Mouse (Mus musculus) gonadal fat pad, adult 2 months (tissue): ENCODE measurements around the gene Hcrtr1. TPM values are rescaled to one million over a fixed set of nuclear protein-coding genes. Genes with fewer than 3 reads are reported as not detected.

Source experiments
- DNase-seq: peaks from one replicate; pipeline ENCODE4 v3.0.0-alpha.2; 2012; ENCODE audit warnings: low read depth
- polyA plus RNA-seq: library from polyadenylated mRNA; depleted of rRNA; stranded (reverse); fragments of >200 nt; gene quantifications from 2 replicates; pipeline ENCODE4 v1.2.3, GENCODE M21; 2012

Hcrtr1 gene
- polyA plus RNA-seq, 1 experiment = 2.5 TPM

DNA sequence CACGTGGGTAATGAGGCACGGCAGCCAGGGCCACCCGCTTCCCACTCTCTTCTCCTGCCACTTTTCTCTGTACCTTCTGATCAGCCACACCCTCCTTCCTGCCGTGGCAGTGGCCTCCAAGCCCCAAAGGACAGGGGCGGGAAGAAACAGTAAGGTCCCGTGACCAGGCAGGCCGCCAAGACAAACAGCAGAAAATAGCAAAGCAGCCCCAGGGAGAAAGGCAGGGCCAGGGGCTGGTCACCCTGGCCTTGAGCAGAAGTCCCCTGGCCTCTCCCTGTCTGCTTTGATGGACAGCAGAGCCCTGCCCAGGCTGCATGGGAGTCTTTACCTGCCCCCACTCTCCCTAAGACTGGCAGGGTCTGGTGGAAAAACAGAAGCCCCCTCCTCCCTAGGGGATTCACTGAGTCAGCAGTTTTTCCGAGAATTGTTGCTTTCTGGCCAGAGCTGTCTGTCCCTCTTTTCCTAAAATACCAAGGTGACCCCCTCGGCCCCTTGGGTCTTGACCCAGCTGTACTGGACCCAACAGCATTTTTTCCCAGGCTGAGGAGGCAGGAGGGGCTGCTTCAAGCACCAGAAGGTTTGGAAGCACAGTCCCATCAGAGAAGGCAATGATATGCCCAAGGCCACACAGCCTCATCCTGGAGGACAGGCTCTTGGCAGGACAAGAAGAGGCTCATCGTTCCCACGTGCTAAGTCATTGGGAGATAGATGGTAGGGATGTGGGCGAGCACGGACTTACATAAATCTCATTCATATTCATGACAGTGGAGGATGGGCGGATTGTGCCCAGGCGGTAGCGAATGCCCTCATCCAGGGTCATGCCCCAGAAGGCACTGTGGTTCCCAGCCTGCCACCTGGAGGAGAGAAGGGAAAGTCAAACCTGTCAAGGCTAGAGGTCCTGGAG lies 29.4 kb upstream of the Hcrtr1 start:
- no peak for DNase-seq

DNA sequence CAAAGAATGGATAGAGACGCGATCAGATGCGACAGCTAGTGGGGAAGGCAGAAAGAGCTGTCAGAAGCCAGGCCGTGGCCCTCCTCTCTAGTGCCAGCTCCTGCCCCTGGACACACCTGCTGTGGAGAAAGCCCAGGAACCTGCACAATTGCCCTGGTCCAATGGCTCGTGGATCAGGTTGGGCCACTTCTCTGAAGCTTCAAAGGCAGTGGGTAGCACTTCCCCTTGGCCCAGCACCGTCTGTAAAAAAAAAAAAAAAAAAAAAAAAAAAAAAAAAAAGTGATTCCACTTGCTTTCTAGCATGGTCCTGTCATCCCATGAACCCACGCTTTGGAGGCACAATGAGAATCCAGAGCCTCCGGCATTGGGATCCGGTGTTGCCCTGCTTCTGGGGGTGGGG lies 28.7 kb upstream of the Hcrtr1 start:
- no peak for DNase-seq

DNA sequence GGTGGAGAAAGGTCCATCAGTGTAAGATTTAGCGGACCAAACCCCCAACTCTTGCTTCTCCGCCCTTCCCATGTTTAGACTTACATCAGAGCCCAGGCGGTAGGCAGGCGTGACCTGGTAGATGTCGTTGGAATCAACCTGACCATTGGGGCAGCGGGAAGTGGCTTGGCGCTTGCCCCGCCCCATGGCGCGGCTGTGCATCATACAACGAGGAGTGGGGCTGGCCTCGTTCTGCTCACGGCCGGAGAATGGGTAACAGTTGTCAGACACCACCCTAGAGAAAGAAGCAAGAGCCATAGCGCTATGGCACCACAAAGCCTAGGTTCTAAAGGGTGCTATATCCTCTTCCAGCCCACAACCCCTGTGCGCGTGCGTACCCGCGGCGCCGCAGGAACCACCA lies 28.2 kb upstream of the Hcrtr1 start:
- DNase-seq = no peak

DNA sequence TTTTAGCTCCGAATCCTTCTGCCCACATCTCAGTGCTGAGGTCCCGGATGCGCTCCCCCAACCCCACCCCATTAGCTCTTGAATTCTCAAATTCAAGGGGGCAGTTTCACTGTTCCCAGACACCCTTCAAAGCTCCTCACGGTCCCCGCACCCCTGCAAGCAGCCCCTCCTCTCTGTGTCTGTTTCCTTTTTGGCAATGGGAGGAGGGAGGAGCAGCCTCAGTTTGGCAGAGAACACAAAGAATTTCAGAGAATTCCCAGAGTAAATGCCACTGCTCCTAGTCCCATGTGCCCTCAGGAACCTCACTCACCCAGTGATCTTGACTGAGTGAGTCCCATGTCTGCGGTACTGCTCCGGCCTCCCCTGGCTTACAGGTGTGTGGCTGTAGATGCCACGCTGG lies 27.4 kb upstream of the Hcrtr1 start:
- DNase-seq = no peak

DNA sequence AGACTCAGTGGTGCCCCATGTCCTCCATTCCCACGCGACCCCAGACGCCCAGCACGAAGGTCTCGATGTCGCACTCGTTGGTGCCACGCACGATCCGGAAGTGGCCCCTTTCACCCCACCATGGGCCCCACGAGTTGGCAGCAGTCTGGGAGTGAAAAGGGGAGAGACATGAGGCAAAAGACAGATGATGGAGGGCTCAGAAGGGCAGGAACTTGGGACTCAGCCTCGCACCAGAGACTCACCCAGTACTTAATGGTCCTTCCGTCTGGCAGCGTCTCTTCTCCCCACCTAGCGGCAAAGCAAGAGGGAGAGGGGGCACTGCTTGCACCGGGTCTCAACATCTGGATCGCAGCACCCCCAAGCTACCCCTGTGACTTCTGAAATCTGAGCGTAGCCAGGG lies 26.9 kb upstream of the Hcrtr1 start:
- no peak for DNase-seq

DNA sequence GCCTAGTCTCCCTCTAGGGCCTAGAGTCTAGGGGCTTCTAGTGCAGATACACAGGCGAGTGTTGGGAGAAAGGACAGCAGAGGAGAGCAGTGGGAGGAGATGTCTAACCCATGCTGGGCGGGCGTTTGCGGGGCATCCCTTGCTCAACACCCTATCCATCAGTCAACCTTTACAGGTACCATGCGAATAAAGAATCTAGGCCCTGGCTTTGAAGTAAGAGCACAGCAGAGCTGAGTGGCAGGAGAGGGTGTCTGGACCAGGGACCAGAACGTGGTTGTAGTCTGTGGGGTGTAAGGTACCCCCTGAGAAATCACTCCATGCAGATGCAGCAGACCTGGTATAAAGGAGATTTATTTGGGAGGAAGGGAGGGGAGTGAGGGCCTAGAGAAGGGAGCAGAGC lies 25.0 kb upstream of the Hcrtr1 start:
- no peak for DNase-seq

DNA sequence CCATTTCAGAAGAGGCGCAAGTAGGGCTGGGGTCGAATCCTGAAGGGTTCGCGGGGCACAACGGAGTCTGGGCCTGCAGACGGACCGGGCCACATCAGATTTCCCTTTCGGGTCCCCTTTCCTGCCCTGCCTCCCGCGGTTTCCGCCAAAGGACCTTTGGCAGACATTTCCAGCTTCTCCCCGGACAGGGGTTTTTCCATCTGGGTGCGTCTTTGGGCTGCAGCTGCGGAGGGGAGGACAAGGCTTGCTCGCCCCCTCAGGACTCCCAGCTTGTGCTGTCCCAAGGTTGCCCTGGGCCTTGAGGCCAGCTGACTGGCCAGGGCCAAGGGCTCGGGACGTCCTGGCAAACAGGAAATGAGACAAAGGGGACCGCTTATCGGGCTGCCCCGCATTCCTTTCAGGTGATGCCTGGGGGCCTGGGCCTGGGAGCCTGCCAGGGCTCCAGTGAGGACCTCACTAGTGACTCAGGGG lies 24.3 kb upstream of the Hcrtr1 start:
- no peak for DNase-seq

DNA sequence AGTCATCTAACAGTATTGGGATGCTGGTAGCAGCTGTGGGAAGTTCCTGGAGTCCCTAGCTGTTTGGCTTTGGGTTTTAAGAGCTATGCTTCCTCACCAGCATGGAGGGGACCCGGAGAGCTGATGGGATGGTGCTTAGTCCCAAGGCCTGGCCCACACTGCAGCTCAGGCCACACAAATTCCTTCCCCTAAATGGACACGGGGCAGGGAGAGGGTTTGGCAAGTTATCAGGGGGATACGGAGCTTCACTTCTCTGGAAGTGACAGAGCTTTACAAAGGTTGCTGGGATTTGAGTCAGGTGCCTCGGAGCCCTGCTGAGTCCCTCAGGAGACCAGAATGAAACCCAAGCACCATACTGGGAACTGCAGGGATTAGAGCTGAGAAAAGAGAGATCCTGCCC lies 22.2 kb upstream of the Hcrtr1 start:
- DNase-seq = no peak

DNA sequence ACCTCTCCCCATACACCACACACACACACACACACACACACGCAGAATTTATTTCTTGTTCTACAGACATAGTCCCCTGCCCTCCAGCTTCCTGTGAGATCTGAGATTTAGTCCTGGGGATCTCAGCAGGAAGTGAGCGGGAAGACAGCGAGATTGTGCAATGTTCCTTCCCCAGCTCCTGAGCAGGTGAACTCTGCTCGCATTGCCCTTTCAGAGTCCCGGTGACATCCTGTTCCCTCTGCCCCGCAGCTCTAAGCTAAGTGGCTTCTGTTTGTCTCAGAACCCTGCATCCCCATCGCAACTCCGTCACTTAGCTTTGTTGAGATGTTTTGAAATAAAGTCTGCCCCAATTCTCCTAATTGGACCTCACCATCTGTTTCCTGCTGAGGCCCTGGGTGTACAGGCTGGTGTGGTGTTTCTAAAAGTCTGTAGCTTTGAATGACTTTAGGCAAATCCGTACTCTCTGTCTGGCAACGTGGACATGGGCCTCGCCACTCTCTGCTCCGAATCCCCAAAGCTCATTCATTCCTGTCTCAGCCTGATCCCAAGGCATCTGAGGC lies 17.7 kb upstream of the Hcrtr1 start:
- no peak for DNase-seq

DNA sequence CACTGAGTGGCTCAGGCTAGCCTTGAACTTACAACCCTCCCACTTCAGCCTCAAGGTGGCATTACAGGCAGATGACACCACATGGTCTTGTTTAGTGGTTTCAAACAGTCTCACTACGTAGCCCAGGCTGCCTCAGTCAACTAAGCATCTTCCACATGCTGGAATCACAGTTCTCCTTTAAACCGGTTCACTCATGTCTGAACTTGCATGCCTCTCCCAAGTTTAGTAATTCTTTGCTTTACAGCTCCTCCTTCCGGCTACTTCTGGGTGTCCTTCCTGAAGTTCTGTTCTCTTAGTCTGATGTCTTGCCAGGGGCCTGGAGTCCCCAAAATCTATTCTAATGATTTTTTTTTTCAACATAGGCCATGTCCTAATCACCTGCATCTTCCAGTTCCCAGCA lies 15.1 kb upstream of the Hcrtr1 start:
- no peak for DNase-seq

DNA sequence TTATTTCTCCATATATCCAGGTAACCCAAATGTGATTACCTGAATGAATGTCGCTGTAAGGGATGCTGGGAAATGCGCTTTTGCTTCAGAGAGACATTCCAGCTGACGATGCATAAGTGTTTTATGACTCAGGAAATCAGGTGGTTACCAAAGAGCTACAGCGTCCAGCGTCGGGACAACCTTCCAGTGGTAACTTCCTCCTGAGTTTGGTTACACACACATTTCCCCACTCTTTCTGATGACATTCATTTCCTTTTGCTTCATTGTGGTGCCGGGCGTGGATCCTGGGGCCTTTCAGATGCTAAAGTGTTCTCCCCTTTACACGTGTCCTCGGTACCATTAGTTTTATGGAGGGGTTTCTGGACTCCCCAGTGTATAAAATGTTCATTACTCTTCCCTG lies 9.2 kb upstream of the Hcrtr1 start:
- DNase-seq = no peak

DNA sequence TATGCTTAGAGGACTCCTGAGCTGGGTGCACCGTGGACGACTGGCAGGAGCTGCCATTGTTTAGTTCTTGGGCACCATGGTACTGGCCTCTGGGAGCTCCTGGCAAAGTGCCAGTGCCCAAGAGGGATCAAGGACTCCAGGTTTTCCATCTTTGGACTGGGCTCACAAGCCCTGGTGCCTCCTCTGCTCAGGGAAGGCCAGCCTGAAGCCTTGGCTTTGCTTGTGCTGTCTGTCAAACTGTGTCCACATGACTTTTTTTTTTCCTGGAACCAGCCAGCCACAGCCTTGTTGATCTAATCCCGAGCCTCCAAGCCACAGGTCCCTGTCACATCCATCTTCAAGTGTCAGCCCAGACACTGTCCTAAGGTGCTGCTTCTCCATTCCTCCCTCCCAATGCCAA lies 2.6 kb upstream of the Hcrtr1 start:
- DNase-seq = no peak

DNA sequence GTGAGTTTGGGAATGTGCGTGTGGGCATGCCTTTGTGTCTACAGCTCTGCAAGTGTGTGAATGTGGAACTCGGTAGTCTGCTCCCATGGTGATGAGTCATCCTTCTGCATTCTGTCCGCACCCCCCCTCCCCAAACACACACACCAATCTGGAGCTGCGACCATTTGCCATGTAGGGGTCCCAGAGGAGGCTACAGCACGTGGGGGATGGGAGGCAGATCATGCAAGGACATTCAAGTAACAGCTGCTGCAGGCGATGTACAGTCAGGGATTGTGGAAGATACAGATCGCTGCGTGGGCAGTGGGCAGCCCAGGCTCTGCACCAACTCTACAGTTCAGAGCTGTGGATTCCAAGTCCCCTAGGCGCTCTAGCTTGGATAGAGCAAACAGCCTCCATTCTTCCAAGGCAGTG lies 1.8 kb upstream of the Hcrtr1 start:
- DNase-seq = no peak

DNA sequence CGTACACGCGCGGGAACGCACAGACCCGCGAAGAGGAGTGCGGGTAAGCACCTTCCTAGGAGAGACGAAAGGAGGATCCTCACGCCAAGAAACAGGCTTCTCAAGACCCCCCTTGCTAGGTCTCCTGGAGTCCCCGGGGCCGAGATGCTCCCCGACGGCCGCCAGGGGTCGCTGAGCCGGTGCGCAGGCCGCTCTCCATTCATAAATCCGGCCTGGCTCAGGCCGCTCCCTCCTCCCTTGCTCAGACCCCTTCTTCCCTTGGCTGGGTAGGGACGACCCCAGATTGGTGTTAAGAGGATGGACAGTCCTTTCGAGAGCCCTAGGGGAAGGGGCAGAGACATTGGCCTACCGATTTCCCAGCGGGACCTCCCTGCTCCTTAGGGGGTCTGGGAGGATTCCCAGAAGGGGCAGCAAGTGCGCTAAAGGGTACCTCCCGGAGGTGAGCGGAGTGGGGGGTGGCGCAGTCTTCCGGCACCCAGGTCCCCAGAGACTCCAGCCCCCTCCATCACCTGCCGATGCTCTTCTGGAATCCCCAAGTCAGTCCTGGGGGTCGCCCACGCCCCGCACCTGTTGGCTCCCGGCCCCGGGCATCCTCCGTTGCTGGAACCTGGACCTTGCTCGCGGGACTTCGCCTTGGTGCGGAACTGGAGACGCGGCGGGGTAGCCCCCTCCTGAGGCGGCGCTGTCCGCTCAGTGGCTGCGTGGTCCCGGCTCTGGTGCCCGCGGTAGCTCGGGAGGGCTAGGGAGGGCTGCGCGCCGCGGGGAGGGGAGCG lies 532 bp downstream of the Hcrtr1 start:
- DNase-seq = no peak

DNA sequence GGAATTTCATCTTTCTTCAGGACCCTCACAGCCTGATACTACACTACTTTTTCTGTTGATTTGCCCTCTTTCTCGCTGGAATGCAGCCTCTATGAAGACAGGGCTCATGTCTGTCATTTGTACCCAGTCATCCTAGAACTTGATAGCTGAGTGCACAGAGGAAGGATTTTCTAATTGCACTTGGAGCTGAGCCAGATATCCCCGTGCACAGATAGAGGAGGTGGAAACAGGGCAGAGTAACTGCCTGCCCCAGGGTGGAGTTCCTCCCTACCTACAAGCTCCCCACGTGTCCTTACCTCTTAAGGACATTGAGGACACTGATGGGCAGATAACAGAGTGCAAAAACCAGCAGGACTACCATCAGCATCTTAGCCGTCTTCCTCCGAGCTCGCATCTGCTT lies 5.8 kb downstream of the Hcrtr1 start:
- DNase-seq = no peak

DNA sequence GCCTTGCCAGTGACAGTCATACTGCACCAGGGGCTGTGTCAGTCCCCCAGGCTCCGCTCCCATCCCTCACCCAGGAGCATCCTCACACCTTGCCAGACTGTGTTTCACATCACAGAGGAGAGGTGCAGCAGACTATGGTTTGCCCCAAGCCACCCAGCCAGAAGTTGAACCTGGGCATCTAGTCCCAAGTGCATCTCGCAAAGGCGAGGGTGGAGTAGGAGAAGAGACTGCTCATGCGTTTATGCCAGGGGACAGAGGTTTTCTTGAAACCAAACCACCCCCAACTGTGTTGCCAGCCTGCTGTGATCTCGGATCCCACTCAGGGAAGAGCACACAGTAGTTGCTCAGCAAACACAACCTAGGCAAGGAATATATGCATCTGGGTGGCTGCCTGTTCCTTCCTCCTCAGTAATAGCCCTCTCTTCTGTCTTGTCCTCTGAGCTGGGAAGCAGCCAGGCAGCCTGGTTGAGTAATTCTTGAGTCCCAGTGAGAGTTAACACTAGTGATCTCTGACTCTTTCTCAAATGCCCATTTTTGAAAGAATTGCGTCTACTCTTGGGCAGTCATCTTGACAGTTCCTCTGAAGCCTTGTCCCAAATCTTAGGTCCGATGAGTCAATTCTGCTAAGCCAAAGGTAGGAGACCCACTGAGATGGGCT lies 7.6 kb downstream of the Hcrtr1 start:
- no peak for DNase-seq

DNA sequence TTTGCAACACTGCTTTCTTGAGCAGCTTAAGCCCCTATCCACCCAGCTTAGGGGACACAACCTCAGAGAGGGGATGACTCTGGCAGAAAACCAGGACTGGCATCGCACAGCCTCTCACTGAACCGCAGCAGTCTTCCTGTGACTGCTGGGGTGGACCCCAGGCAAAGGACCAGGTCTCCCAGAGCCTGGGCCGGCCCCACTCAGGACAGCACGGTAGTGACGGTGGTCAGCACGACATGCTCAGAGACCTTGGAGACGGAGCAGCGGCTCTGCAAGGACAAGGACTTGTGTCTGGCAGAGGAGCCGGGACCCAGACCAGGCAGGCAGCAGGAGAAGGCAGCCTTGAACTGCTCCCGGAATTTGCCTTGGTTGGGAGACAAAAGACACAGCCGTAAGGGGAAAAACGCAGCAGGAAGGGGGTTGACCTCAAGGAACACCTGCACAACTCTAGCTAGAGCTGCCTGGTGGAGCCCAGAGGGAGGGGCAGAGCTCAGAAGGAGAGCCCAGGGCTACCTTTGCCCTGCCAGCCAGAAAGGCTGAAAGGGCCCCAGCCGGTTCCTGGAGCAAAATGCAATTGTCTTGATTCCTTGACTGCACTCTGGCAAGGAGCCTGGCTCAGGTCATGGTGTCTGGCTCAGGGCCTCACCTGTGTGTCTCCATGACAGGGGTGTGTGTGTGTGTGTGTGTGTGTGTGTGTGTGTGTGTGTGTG lies 8.4 kb downstream of the Hcrtr1 start:
- no peak for DNase-seq

DNA sequence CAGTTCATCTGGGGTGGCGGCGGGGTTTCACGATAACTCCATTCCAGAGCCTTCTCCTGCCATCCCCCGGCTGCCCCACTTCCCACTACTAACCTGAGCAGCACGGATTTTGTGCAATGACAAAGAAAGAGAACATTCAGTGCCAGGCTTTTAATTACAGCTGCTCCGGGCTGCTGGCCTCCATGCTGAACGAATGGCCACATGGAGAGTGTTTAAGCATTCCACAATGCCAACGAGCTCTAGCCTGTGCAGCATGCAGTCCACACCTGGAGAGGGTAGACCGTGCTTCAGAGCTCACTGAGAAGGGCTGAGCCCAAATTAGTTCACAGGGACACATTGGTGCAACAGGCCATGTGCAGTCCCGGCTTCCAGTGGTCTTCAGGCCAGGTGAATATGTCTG lies 9.1 kb downstream of the Hcrtr1 start:
- DNase-seq = no peak

DNA sequence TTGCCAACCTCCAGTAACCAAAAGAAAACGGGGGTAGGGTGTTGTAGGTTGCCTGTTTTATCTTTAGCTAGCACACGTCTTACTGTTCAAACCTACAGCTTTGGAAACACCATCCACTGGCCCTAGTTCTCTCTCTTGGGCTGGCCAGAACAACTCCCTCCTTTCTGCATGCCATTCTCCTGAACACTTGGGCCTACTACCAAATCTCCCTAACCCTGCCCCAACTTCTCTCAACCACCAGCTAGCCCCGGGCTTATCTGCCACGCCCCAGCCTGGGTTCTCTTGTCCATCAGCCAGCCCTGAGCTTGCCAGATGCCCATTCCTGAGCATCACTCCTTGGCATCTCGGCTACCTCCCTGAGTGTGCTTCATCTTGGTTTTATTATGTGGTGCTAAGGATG lies 10.3 kb downstream of the Hcrtr1 start:
- DNase-seq = no peak

DNA sequence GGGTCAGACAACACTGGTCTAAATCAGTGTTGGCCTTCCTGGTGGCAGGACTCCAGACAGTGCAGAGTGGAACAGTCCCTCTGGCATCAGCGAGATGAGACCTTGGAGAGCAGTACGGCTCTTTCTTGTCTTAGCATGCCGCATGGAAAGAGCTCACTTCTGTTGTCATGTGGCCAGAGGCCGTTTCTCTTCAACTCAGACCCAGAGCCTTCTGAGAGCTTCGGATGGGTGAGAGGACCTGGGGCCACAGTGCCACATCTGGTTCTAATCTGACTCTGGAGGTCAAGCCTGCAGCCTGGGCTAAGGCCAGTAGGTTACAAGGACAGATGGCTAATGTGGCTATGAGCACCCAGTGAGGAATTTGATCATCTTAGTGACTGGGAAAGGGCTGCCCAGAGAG lies 13.2 kb downstream of the Hcrtr1 start:
- no peak for DNase-seq

DNA sequence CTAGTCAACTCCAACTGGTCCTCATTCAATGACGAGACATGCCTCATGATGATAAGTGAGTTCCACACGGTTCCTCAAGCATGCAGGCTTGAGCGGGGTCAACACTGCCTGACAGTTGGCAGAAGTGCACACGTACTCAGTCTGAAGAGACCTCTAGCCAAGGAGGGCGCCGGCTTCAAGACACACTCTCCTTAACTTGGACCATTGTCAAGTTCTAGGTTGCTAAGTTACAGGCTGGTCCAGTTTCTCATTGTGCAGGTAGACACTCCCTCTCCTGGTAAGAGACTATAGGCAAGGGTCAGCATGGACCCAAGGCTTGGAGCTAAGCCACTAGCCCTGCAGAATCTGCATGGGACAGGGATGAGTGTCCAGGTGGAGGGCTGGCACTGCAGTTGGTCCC lies 14.0 kb downstream of the Hcrtr1 start:
- no peak for DNase-seq

DNA sequence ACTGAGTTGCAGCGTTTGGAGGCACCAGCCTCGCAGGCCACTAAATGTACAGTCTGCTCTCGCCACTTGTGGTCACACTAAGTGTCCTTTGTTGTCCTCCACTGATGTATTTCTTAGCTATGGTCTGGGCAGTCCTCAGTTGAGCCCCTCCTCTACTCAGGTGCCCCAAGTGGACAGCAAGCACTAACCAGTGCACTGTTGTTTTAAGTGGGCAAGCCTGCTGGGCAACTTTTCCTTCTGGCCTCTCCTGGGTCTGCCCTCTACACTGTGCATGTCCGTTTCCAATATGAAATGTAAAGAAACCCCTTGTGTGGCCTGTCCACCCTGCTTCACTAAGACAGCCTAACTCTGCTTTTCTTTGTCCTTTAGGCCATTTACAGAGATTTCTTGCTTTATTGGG lies 15.0 kb downstream of the Hcrtr1 start:
- no peak for DNase-seq
